Mouse (Mus musculus): ENCODE results near the gene Ccng2.

DNA sequence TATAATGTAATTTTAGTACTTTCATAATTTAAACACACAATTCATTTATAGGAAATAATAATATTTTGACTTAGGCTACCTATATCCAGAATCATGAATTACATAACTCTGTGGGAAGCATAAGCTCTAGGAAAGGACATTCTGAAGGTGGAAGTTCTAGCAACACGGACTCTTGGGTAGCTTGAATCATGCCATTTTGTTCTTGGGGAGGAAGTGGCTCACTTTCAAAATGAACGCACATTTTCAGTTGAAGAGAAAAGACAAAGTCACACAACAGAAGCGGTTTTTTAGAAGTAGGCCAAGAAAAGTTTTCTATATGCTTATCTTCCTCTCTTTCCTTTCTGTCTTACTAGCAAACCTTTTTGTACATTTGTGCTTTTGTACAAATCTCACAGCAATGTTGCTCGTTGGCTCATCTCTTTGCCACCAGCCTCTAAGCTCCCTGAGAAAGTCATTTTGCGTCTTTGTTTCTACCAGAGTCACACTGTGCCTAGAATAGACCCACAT, 11.2 kb upstream of the Ccng2 start:
- TF ChIP-seq CTCF (IDR thresholded peaks at IDR 0.05; ENCODE audit: insufficient read depth, low read depth, low read length) (no peak), POLR2A (IDR thresholded peaks at IDR 0.05; ENCODE audit: insufficient read depth, low read depth, low read length) (no peak)

Measured in olfactory bulb, adult 2 months (tissue).